Mouse (Mus musculus): ENCODE measurements around the gene Mmp14. TPM values are rescaled to one million over a fixed set of nuclear protein-coding genes. Genes with fewer than 3 reads are reported as not detected.

The Mmp14 gene
- total and polyA plus RNA-seq, 3 experiments = 19.4 to 29.9 TPM; not detected in 1

DNA sequence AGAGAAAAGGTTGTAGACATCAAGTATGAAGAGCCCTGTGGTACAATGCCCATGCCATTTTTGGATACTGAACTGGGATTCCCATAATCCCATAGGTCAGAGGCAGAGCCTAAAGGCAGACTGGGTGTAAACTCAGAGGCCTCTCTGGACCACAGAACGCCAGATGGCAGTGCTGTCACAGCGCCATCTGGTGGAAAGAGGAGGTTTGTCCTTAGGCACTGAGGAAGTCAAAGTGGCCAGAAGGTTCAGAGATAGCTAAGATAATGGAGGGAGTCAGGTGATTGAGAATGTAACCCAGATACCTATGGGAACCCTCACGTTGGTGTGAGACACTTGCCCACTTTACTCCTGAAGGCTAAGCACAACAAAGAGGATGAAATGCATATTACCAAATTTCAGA lies 62.8 kb downstream of the Mmp14 start (continued):
- TF ChIP-seq HCFC1 (IDR thresholded peaks at IDR 0.05; ENCODE audit: low read depth, low read length) = no peak
- no peak for TF ChIP-seq ZKSCAN1 (IDR thresholded peaks at IDR 0.05; ENCODE audit: low read depth, low read length)
- peak; percentile 15; the same call in 1 of the 2 replicates for TF ChIP-seq TAL1 (IDR thresholded peaks at IDR 0.05; ENCODE audit: low read length)

Other genes starting within 250 kb of the Mmp14 start
- gene Dad1, start 177.5 kb upstream of the Mmp14 start, total RNA-seq (2012; rRNA removed) = 172 and 186 TPM in 2 replicates
- 100 to 1,000 TPM in 1 of 2 experiments, not detected in 1; 320 TPM for gene Dad1, start 177.5 kb upstream of the Mmp14 start, polyA plus RNA-seq (2012; ENCODE audit: insufficient read depth in 1 of 2, insufficient read length in 2 of 2, low read depth in 1 of 2, low replicate concordance in 2 of 2, missing spikeins in 1 of 2)
- 13.1 and 13.2 TPM in 2 replicates for gene Abhd4, start 177.4 kb upstream of the Mmp14 start, total RNA-seq (2012; rRNA removed)
- gene Abhd4, start 177.4 kb upstream of the Mmp14 start, polyA plus RNA-seq (2012; ENCODE audit: insufficient read depth in 1 of 2, insufficient read length in 2 of 2, low read depth in 1 of 2, low replicate concordance in 2 of 2, missing spikeins in 1 of 2) = 10 to 100 TPM in 1 of 2 experiments, not detected in 1; 32.0 TPM
- gene Olfr49, start 146.7 kb upstream of the Mmp14 start, total RNA-seq (2012; rRNA removed) = not detected in 2 replicates
- not detected for gene Olfr49, start 146.7 kb upstream of the Mmp14 start, polyA plus RNA-seq (2012; ENCODE audit: insufficient read depth in 1 of 2, insufficient read length in 2 of 2, low read depth in 1 of 2, low replicate concordance in 2 of 2, missing spikeins in 1 of 2)
- gene Oxa1l, start 70.8 kb upstream of the Mmp14 start, total RNA-seq (2012; rRNA removed) = 43.3 TPM in 2 replicates
- gene Oxa1l, start 70.8 kb upstream of the Mmp14 start, polyA plus RNA-seq (2012; ENCODE audit: insufficient read depth in 1 of 2, insufficient read length in 2 of 2, low read depth in 1 of 2, low replicate concordance in 2 of 2, missing spikeins in 1 of 2) = 100 to 1,000 TPM in 1 of 2 experiments, not detected in 1; 143 TPM
- 20.1 and 42.4 TPM in 2 replicates for gene Slc7a7, start 13.8 kb upstream of the Mmp14 start, total RNA-seq (2012; rRNA removed)
- 10 to 100 TPM in 1 of 2 experiments, not detected in 1; 65.6 TPM for gene Slc7a7, start 13.8 kb upstream of the Mmp14 start, polyA plus RNA-seq (2012; ENCODE audit: insufficient read depth in 1 of 2, insufficient read length in 2 of 2, low read depth in 1 of 2, low replicate concordance in 2 of 2, missing spikeins in 1 of 2)
- gene Mrpl52, start 4.7 kb upstream of the Mmp14 start, total RNA-seq (2012; rRNA removed) = 473 and 532 TPM in 2 replicates
- gene Mrpl52, start 4.7 kb upstream of the Mmp14 start, polyA plus RNA-seq (2012; ENCODE audit: insufficient read depth in 1 of 2, insufficient read length in 2 of 2, low read depth in 1 of 2, low replicate concordance in 2 of 2, missing spikeins in 1 of 2) = 100 to 1,000 TPM in 1 of 2 experiments, not detected in 1; 469 TPM
- 53.6 and 55.4 TPM in 2 replicates for gene Lrp10, start 32.5 kb downstream of the Mmp14 start, total RNA-seq (2012; rRNA removed)
- 100 to 1,000 TPM in 1 of 2 experiments, not detected in 1; 110 TPM for gene Lrp10, start 32.5 kb downstream of the Mmp14 start, polyA plus RNA-seq (2012; ENCODE audit: insufficient read depth in 1 of 2, insufficient read length in 2 of 2, low read depth in 1 of 2, low replicate concordance in 2 of 2, missing spikeins in 1 of 2)
- gene Rem2, start 44.5 kb downstream of the Mmp14 start, total RNA-seq (2012; rRNA removed) = 28.6 and 38.8 TPM in 2 replicates
- 1 to 10 TPM in 1 of 2 experiments, not detected in 1; 4.8 TPM for gene Rem2, start 44.5 kb downstream of the Mmp14 start, polyA plus RNA-seq (2012; ENCODE audit: insufficient read depth in 1 of 2, insufficient read length in 2 of 2, low read depth in 1 of 2, low replicate concordance in 2 of 2, missing spikeins in 1 of 2)
- 170 and 192 TPM in 2 replicates for gene Prmt5, start 85.9 kb downstream of the Mmp14 start, total RNA-seq (2012; rRNA removed)
- gene Prmt5, start 85.9 kb downstream of the Mmp14 start, polyA plus RNA-seq (2012; ENCODE audit: insufficient read depth in 1 of 2, insufficient read length in 2 of 2, low read depth in 1 of 2, low replicate concordance in 2 of 2, missing spikeins in 1 of 2) = 100 to 1,000 TPM in 1 of 2 experiments, not detected in 1; 167 TPM
- gene Haus4, start 123.0 kb downstream of the Mmp14 start, total RNA-seq (2012; rRNA removed) = 39.2 and 47.5 TPM in 2 replicates
- gene Haus4, start 123.0 kb downstream of the Mmp14 start, polyA plus RNA-seq (2012; ENCODE audit: insufficient read depth in 1 of 2, insufficient read length in 2 of 2, low read depth in 1 of 2, low replicate concordance in 2 of 2, missing spikeins in 1 of 2) = 10 to 100 TPM in 1 of 2 experiments, not detected in 1; 73.4 TPM
- 0.07 and 0.08 TPM in 2 replicates for gene Ajuba, start 145.9 kb downstream of the Mmp14 start, total RNA-seq (2012; rRNA removed)
- gene Ajuba, start 145.9 kb downstream of the Mmp14 start, polyA plus RNA-seq (2012; ENCODE audit: insufficient read depth in 1 of 2, insufficient read length in 2 of 2, low read depth in 1 of 2, low replicate concordance in 2 of 2, missing spikeins in 1 of 2) = under 1 TPM in 1 of 2 experiments, not detected in 1; 0.08 TPM
- 1.9 and 2.1 TPM in 2 replicates for gene 4931414P19Rik, start 174.4 kb downstream of the Mmp14 start, total RNA-seq (2012; rRNA removed)
- 1 to 10 TPM in 1 of 2 experiments, not detected in 1; 4.8 TPM for gene 4931414P19Rik, start 174.4 kb downstream of the Mmp14 start, polyA plus RNA-seq (2012; ENCODE audit: insufficient read depth in 1 of 2, insufficient read length in 2 of 2, low read depth in 1 of 2, low replicate concordance in 2 of 2, missing spikeins in 1 of 2)
- 305 and 327 TPM in 2 replicates for gene Psmb5, start 186.4 kb downstream of the Mmp14 start, total RNA-seq (2012; rRNA removed)
- 100 to 1,000 TPM; 318 to 546 TPM for gene Psmb5, start 186.4 kb downstream of the Mmp14 start, polyA plus RNA-seq (2012; ENCODE audit: insufficient read depth in 1 of 2, insufficient read length in 2 of 2, low read depth in 1 of 2, low replicate concordance in 2 of 2, missing spikeins in 1 of 2)
- gene Psmb11, start 189.8 kb downstream of the Mmp14 start, total RNA-seq (2012; rRNA removed) = not detected in 2 replicates
- gene Psmb11, start 189.8 kb downstream of the Mmp14 start, polyA plus RNA-seq (2012; ENCODE audit: insufficient read depth in 1 of 2, insufficient read length in 2 of 2, low read depth in 1 of 2, low replicate concordance in 2 of 2, missing spikeins in 1 of 2) = under 1 TPM in 1 of 2 experiments, not detected in 1; 0.06 TPM
- gene Gm17606, start 209.3 kb downstream of the Mmp14 start, total RNA-seq (2012; rRNA removed) = not detected in 2 replicates
- under 1 TPM in 1 of 2 experiments, not detected in 1; 0.99 TPM for gene Gm17606, start 209.3 kb downstream of the Mmp14 start, polyA plus RNA-seq (2012; ENCODE audit: insufficient read depth in 1 of 2, insufficient read length in 2 of 2, low read depth in 1 of 2, low replicate concordance in 2 of 2, missing spikeins in 1 of 2)
- gene Cdh24, start 209.8 kb downstream of the Mmp14 start, total RNA-seq (2012; rRNA removed) = 0.89 and 0.92 TPM in 2 replicates
- 1 to 10 TPM in 1 of 2 experiments, not detected in 1; 5.8 TPM for gene Cdh24, start 209.8 kb downstream of the Mmp14 start, polyA plus RNA-seq (2012; ENCODE audit: insufficient read depth in 1 of 2, insufficient read length in 2 of 2, low read depth in 1 of 2, low replicate concordance in 2 of 2, missing spikeins in 1 of 2)